Mouse (Mus musculus) spleen, adult 2 months (tissue): ENCODE measurements around the gene Tmtc1. TPM values are rescaled to one million over a fixed set of nuclear protein-coding genes. Genes with fewer than 3 reads are reported as not detected.
A peak's percentile ranks its signal among the peaks of the same experiment; 100 is the strongest.

ENCODE experiments used
- DNase-seq, 2 experiments: peaks; one replicate each; pipeline versions ENCODE4 v3.0.0 to v3.0.0-alpha.2; 2012 to 2021; ENCODE audit warnings: low spot score in 2 of 2, low read depth in 1 of 2
- H3K27ac ChIP-seq: fragments of 200-500 bp; 2 replicates; pipeline ENCODE4 v1.5.1; 2012; ENCODE audit warnings: low read length, inconsistent platforms; ENCODE audit not compliant: insufficient read depth
- H3K27me3 ChIP-seq: fragments of 200-500 bp; 2 replicates; pipeline ENCODE4 v1.6.1; 2012; ENCODE audit warnings: mild to moderate bottlenecking, moderate library complexity, low read length, inconsistent platforms; ENCODE audit not compliant: control insufficient read depth, insufficient read depth
- H3K36me3 ChIP-seq: fragments of 200-500 bp; 2 replicates; pipeline ENCODE4 v1.6.1; 2012; ENCODE audit warnings: mild to moderate bottlenecking, low read length, inconsistent platforms; ENCODE audit not compliant: control insufficient read depth, insufficient read depth
- H3K4me1 ChIP-seq: fragments of 200-500 bp; 2 replicates; pipeline ENCODE4 v1.6.1; 2011; ENCODE audit warnings: inconsistent platforms; ENCODE audit not compliant: control insufficient read depth, insufficient read depth, insufficient read length
- H3K4me3 ChIP-seq: fragments of 200-500 bp; 2 replicates; pipeline ENCODE4 v1.5.1; 2011; ENCODE audit warnings: mild to moderate bottlenecking, inconsistent platforms; ENCODE audit not compliant: insufficient read depth, insufficient read length; ENCODE audit errors: extremely low read depth
- CTCF ChIP-seq: fragments of 200-500 bp; IDR thresholded peaks from 2 replicates; pipeline ENCODE4 v1.5.1; 2011; ENCODE audit warnings: mild to moderate bottlenecking, inconsistent platforms; ENCODE audit not compliant: insufficient read depth, insufficient read length, insufficient replicate concordance; ENCODE audit errors: extremely low read depth
- POLR2A ChIP-seq: fragments of 200-500 bp; IDR thresholded peaks from 2 replicates; pipeline ENCODE4 v1.6.1; 2011; ENCODE audit warnings: low read depth, low read length, inconsistent platforms
- WGBS: fragments of 180-500 bp; shearing (Covaris S2); methylation state at CpG from one replicate; pipeline ENCODE4 v1.1.7; 2018; 5-methylcytosine and 5-hydroxymethylcytosine counted together
- polyA plus RNA-seq: library from polyadenylated mRNA; depleted of rRNA; stranded (reverse); fragments of >200 nt; gene quantifications from 2 replicates; pipeline ENCODE4 v1.2.3, GENCODE M21; 2012

Tmtc1 gene
- polyA plus RNA-seq, 1 experiment: 5.2 TPM

- Histone ChIP-seq H3K27ac (no peak overlapping the region), H3K36me3 (no peaks in the 10 kb centered on the region), H3K4me3 (no peak overlapping the region), H3K27me3 (no peaks in the 10 kb centered on the region), H3K4me1 (no peaks in the 10 kb centered on the region)
- TF ChIP-seq POLR2A (no peak), CTCF (no peak)
- 93% methylated on average over 3 of the region's 3 CpGs for WGBS
- DNase-seq: no peak
These were observed 49.9 kb downstream of the Tmtc1 start for GRCm38 (mm10) chr6:148394294-148394693.

- Histone ChIP-seq H3K27me3 (no peaks in the 10 kb centered on the region), H3K36me3 (no peaks in the 10 kb centered on the region), H3K4me1 (no peaks in the 10 kb centered on the region), H3K27ac (peak overlapping the region; percentile 22; the same call in 1 of the 2 replicates), H3K4me3 (no peak overlapping the region)
- DNase-seq: no peak
- 83% methylated on average over 10 of the region's 10 CpGs for WGBS
- no peak for TF ChIP-seq POLR2A
- TF ChIP-seq CTCF: no peak
These were observed 52.0 kb downstream of the Tmtc1 start for GRCm38 (mm10) chr6:148392147-148392546.

GRCm38 (mm10) chr6:148391286-148391685 lies 52.9 kb downstream of the Tmtc1 start:
- WGBS: 82% methylated on average over 7 of the region's 7 CpGs

GRCm38 (mm10) chr6:148390630-148391276 lies 53.4 kb downstream of the Tmtc1 start:
- no peak overlapping the region for H3K27ac ChIP-seq
- WGBS: 57% methylated on average over 4 of the region's 4 CpGs
- no peak for DNase-seq
- no peaks in the 10 kb centered on the region for H3K36me3 ChIP-seq
- no peak overlapping the region for H3K4me3 ChIP-seq
- TF ChIP-seq POLR2A (no peak), CTCF (no peak)
- no peaks in the 10 kb centered on the region for H3K4me1 ChIP-seq
- H3K27me3 ChIP-seq: no peaks in the 10 kb centered on the region

More at GRCm38 (mm10) chr6:148391286-148391685, 52.9 kb downstream of the Tmtc1 start:
- TF ChIP-seq CTCF (no peak), POLR2A (no peak)
- Histone ChIP-seq H3K27me3 (no peaks in the 10 kb centered on the region), H3K4me1 (no peaks in the 10 kb centered on the region), H3K4me3 (no peak overlapping the region), H3K27ac (no peak overlapping the region), H3K36me3 (no peaks in the 10 kb centered on the region)
- no peak for DNase-seq

GRCm38 (mm10) chr6:148387990-148388389 lies 56.2 kb downstream of the Tmtc1 start:
- no peak for TF ChIP-seq POLR2A
- no peak for TF ChIP-seq CTCF
- WGBS: 90% methylated on average over 1 of the region's 1 CpGs
- Histone ChIP-seq H3K4me1 (no peaks in the 10 kb centered on the region), H3K27me3 (no peaks in the 10 kb centered on the region), H3K27ac (no peak overlapping the region), H3K36me3 (no peaks in the 10 kb centered on the region), H3K4me3 (no peak overlapping the region)
- DNase-seq: no peak

GRCm38 (mm10) chr6:148384111-148384895 lies 59.9 kb downstream of the Tmtc1 start:
- DNase-seq: no peak

More at GRCm38 (mm10) chr6:148384111-148384895, 59.9 kb downstream of the Tmtc1 start:
- no peaks in the 10 kb centered on the region for H3K36me3 ChIP-seq
- no peak overlapping the region for H3K4me3 ChIP-seq
- no peaks in the 10 kb centered on the region for H3K27me3 ChIP-seq
- H3K27ac ChIP-seq: no peak overlapping the region
- 70% methylated on average over 6 of the region's 6 CpGs for WGBS
- no peaks in the 10 kb centered on the region for H3K4me1 ChIP-seq
- TF ChIP-seq CTCF (no peak), POLR2A (no peak)
